Mouse (Mus musculus) ES-Bruce4 (cell line): ENCODE data around the gene St3gal3. TPM values are rescaled to one million over a fixed set of nuclear protein-coding genes. Genes with fewer than 3 reads are reported as not detected.

Experiments
- H3K27ac ChIP-seq: 2 replicates; pipeline ENCODE4 v1.5.1; 2012; ENCODE audit warnings: low read length, inconsistent platforms; ENCODE audit not compliant: insufficient read depth
- H3K27me3 ChIP-seq: 2 replicates; pipeline ENCODE4 v1.6.1; 2012; ENCODE audit warnings: mild to moderate bottlenecking, low read length, inconsistent platforms; ENCODE audit not compliant: control insufficient read depth, poor library complexity, insufficient read depth, severe bottlenecking
- H3K36me3 ChIP-seq: 2 replicates; pipeline ENCODE4 v1.6.1; 2012; ENCODE audit warnings: inconsistent platforms, mild to moderate bottlenecking, low read length, moderate library complexity; ENCODE audit not compliant: control insufficient read depth, poor library complexity, insufficient read depth, severe bottlenecking
- H3K4me1 ChIP-seq: one replicate; pipeline ENCODE4 v1.8.1; 2011; ENCODE audit warnings: low read length; ENCODE audit not compliant: control insufficient read depth, insufficient read depth
- H3K4me3 ChIP-seq: 2 replicates; pipeline ENCODE4 v1.5.1; 2011; ENCODE audit warnings: low read depth, mild to moderate bottlenecking, low read length
- H3K9ac ChIP-seq: 2 replicates; pipeline ENCODE4 v1.6.1; 2012; ENCODE audit warnings: low read depth, mild to moderate bottlenecking, inconsistent platforms; ENCODE audit not compliant: poor library complexity, severe bottlenecking
- H3K9me3 ChIP-seq: replicated peaks from 2 replicates; pipeline ENCODE4 v1.6.1; 2012; ENCODE audit warnings: mild to moderate bottlenecking, low read length, inconsistent platforms; ENCODE audit not compliant: control insufficient read depth, poor library complexity, insufficient read depth, severe bottlenecking
- CTCF ChIP-seq: IDR thresholded peaks from one replicate; pipeline ENCODE4 v1.8.1; 2011; ENCODE audit warnings: low read depth, low read length
- EP300 ChIP-seq: IDR thresholded peaks from 2 replicates; pipeline ENCODE4 v1.6.1; 2011; ENCODE audit warnings: low read depth, low read length; ENCODE audit not compliant: insufficient read depth
- POLR2A ChIP-seq: IDR thresholded peaks from one replicate; pipeline ENCODE4 v1.8.1; 2011; ENCODE audit warnings: low read length; ENCODE audit not compliant: insufficient read depth
- polyA plus RNA-seq: library from polyadenylated mRNA; stranded (reverse); fragments of >200 nt; gene quantifications from 2 replicates; pipeline ENCODE4 v1.2.4, GENCODE M21; 2011; ENCODE audit warnings: low read depth; ENCODE audit not compliant: missing spikeins, insufficient read depth, insufficient read length

Gene St3gal3
- polyA plus RNA-seq, 1 experiment: 13.9 TPM

DNA sequence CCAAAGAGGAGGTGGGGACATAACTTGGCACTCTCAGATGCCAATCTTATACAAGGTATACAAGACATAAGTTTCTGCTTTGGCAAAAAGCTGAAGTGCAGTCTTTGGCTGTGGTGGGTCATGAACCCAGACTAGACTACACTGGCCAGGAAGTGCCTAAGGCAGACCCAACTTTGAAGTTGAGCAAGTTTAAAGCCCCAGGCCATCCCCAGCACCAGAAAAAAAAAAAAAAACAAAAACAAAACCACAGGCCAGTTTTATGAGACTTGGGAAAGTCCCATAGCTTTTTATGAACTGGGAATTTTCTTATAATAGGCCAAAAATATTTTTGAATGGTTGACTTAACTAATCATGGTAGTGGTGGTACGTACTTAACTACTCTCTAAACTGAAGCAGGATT lies 700 bp upstream of the St3gal3 start:
- Histone ChIP-seq H3K4me1 (peaks cover 4% of the 10 kb centered on the region), H3K4me3 (peak overlapping the region; percentile 78), H3K27ac (peak overlapping the region; percentile 8; the same call in 1 of the 2 replicates), H3K36me3 (no peaks in the 10 kb centered on the region; the same call in 1 of the 2 replicates), H3K9ac (peak overlapping the region; percentile 92), H3K9me3 (no peaks in the 10 kb centered on the region), H3K27me3 (no peaks in the 10 kb centered on the region)
- TF ChIP-seq CTCF (no peak), POLR2A (no peak), EP300 (no peak)

DNA sequence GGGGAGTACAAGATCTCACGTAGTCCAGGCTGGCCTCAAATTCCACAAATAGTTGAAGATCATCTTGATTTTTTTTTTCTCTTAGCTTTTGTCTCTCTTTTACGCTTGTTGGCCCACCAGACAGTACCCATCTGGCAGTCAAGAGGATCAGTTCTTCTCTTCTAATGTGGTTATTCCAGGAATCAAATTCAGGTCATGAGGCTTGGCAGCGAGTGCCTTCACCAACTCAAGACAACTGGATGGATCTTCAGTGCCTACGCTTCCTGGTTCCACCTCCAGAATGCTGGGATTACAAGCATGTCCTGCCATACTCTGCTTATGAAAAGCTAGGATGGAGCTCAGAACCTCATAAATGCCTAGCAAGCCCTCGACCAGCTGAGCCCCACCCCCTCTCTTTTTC lies 3.4 kb downstream of the St3gal3 start:
- no peak overlapping the region for H3K4me3 ChIP-seq
- H3K9ac ChIP-seq: no peak overlapping the region
- H3K27ac ChIP-seq: no peak overlapping the region
- no peaks in the 10 kb centered on the region for H3K4me1 ChIP-seq
- H3K27me3 ChIP-seq: no peaks in the 10 kb centered on the region
- no peaks in the 10 kb centered on the region for H3K9me3 ChIP-seq
- H3K36me3 ChIP-seq: no peaks in the 10 kb centered on the region; the same call in 1 of the 2 replicates
- TF ChIP-seq POLR2A (no peak), CTCF (no peak), EP300 (no peak)

DNA sequence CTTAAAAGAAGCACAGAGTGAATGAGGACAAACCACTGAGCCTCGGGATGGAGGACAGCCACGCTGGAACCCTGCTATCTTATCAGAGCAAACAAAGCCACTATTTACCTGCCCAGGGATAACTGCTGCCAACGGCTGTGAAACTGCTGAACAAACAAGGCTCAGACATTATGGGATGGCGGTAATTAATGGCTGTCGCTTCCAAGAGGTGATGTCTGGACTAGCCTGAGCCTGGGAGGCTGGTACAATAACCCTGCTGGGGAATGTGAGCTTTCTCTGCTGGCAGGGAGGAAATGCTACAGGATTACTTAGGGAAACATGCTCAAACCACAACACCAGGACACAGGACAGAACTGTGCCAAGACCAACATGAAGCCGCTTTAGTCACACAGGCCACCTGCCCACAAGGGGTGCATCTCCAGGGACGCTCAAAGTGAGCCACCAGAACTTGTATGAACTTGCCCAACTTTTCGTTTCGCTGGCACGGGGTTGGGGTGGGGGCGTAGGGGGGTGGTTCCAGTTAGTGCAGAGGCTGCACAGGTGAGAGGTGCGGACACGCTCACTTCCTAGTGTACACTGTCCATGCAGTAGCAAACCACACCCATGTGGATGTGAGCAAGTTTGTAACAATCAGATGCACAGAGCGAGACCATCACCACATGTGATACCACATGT lies 11.5 kb downstream of the St3gal3 start:
- TF ChIP-seq POLR2A (no peak), CTCF (no peak), EP300 (no peak)
- Histone ChIP-seq H3K9me3 (no peaks in the 10 kb centered on the region), H3K36me3 (no peaks in the 10 kb centered on the region), H3K4me1 (no peaks in the 10 kb centered on the region), H3K27me3 (no peaks in the 10 kb centered on the region), H3K27ac (peak overlapping the region; percentile 26), H3K4me3 (no peak overlapping the region), H3K9ac (no peak overlapping the region)

DNA sequence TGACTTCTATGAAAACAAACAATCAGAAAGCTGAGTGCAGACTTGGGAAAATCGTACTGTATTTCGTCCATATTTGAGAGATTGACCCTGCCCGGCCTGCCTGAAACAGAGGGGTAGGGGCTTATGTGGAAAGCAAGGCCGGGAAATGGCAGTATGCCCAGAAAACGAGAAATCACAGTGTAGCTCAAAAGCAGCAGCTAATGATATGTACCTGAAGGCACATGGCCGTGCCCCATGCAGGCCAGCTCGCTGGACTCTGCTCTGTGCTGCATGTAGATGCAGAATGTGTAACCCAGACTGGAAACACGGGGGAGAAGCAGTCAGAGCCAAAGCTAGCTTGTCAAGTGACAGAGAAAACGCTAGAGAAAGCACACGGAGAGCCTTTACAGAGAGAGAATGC lies 12.6 kb downstream of the St3gal3 start:
- no peaks in the 10 kb centered on the region for H3K9me3 ChIP-seq
- no peak overlapping the region for H3K27ac ChIP-seq
- no peak for TF ChIP-seq POLR2A
- TF ChIP-seq EP300: no peak
- H3K4me1 ChIP-seq: no peaks in the 10 kb centered on the region
- no peak overlapping the region for H3K9ac ChIP-seq
- no peaks in the 10 kb centered on the region for H3K36me3 ChIP-seq
- no peak overlapping the region for H3K4me3 ChIP-seq
- H3K27me3 ChIP-seq: no peaks in the 10 kb centered on the region

DNA sequence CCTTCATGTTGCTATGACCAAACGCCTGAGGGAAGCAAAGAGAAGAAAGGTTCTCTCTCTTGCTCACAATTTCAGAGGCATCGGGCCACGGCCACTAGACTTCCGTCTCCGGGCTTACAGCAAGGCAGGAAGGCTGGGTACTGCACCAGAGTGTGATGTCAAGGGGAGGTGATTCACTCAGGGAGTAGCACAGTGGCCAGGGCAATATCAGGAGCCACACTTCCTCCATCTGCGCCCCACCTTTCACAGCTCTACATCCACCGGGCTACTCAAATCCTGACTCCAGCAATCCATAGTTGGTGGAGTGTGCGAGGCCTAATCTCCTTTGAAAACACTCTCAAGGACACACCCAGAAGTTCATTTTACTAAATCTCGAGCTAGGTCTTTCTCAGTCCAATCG lies 17.1 kb downstream of the St3gal3 start:
- Histone ChIP-seq H3K4me1 (no peaks in the 10 kb centered on the region), H3K4me3 (no peak overlapping the region), H3K27ac (no peak overlapping the region), H3K36me3 (no peaks in the 10 kb centered on the region), H3K9ac (no peak overlapping the region), H3K27me3 (no peaks in the 10 kb centered on the region), H3K9me3 (no peaks in the 10 kb centered on the region)
- no peak for TF ChIP-seq POLR2A
- TF ChIP-seq EP300: no peak
- no peak for TF ChIP-seq CTCF

DNA sequence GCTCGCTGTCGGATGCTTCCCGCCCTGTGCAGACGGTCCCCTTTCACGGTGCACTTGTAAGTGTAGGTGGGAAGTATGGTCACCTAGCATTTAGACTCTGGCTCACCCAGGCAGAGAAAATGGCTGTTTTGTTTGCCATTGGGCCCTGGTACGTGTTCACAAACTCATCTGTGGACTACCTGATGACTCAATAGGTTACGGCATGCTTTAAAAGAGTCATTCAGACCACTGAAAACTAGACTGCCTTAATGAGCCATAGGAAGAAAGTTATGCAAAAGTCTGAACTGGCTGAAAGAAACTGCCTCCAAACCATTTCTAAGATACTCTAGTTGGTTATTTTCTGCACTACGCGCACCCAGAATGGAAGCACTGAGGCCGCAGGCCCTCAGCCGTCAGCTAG lies 18.6 kb downstream of the St3gal3 start:
- Histone ChIP-seq H3K9me3 (no peaks in the 10 kb centered on the region), H3K36me3 (no peaks in the 10 kb centered on the region), H3K27me3 (no peaks in the 10 kb centered on the region), H3K27ac (no peak overlapping the region), H3K4me1 (no peaks in the 10 kb centered on the region), H3K9ac (no peak overlapping the region), H3K4me3 (no peak overlapping the region)
- no peak for TF ChIP-seq POLR2A
- TF ChIP-seq EP300: no peak
- no peak for TF ChIP-seq CTCF
